Mouse (Mus musculus) lung, embryonic 16.5 days (tissue): Measurements from ENCODE around the gene Vps45. TPM values are rescaled to one million over a fixed set of nuclear protein-coding genes. Genes with fewer than 3 reads are reported as not detected.
A peak's percentile ranks its signal among the peaks of the same experiment; 100 is the strongest.
"Not testable (repeated sequence)": the region's sequence is repeated elsewhere in the genome, so short reads cannot be mapped to it uniquely, and the experiment has no call there.

Source experiments
- ATAC-seq: fragments of 200-750 bp; cut with Nextera tagmentation; 2 replicates; pipeline ENCODE4 v1.8.0; 2017; ENCODE audit warnings: low read depth, mild to moderate bottlenecking, moderate library complexity
- H3K27ac ChIP-seq: fragments of 300-500 bp; sonication (generic); 2 replicates; pipeline ENCODE4 v1.5.1; 2014; ENCODE audit warnings: mild to moderate bottlenecking, control low read depth, low read length
- H3K27me3 ChIP-seq: fragments of 300-500 bp; sonication (generic); 2 replicates; pipeline ENCODE4 v1.6.1; 2014; ENCODE audit warnings: low read depth, low read length, mixed read lengths; ENCODE audit not compliant: control insufficient read depth, insufficient read depth
- H3K36me3 ChIP-seq: fragments of 300-500 bp; sonication (generic); 2 replicates; pipeline ENCODE4 v1.6.1; 2014; ENCODE audit warnings: low read length; ENCODE audit not compliant: control insufficient read depth, insufficient read depth
- H3K4me1 ChIP-seq: fragments of 300-500 bp; sonication (generic); replicated peaks from 2 replicates; pipeline ENCODE4 v1.6.1; 2014; ENCODE audit warnings: low read length, mixed read lengths; ENCODE audit not compliant: control insufficient read depth, insufficient read depth
- H3K4me2 ChIP-seq: fragments of 300-500 bp; sonication (generic); 2 replicates; pipeline ENCODE4 v1.6.1; 2014; ENCODE audit warnings: low read depth, low read length, control low read depth
- H3K4me3 ChIP-seq: fragments of 300-500 bp; sonication (generic); 2 replicates; pipeline ENCODE4 v1.5.1; 2014; ENCODE audit warnings: mild to moderate bottlenecking, low read length, control low read depth
- H3K9ac ChIP-seq: fragments of 300-500 bp; sonication (generic); 2 replicates; pipeline ENCODE4 v1.6.1; 2014; ENCODE audit warnings: low read length, control low read depth
- H3K9me3 ChIP-seq: fragments of 300-500 bp; sonication (generic); 2 replicates; pipeline ENCODE4 v1.6.1; 2016; ENCODE audit warnings: low read length; ENCODE audit not compliant: control insufficient read depth
- WGBS: fragments of 180-500 bp; shearing (Covaris S2); extraction: QIAGEN DNeasy Blood & Tissue Kit; methylation state at CpG from one replicate; pipeline ENCODE4 v1.1.7; 2014; 5-methylcytosine and 5-hydroxymethylcytosine counted together
- polyA plus RNA-seq: library from polyadenylated mRNA; unstranded; fragments of >200 nt; fragmentation: Nextera tagmentation; extraction: Ambion mirVana; gene quantifications from 2 replicates; pipeline ENCODE4 v1.2.1, GENCODE M21; 2015

The Vps45 gene
- polyA plus RNA-seq, 1 experiment from 2014 or later: 39.8 TPM

DNA sequence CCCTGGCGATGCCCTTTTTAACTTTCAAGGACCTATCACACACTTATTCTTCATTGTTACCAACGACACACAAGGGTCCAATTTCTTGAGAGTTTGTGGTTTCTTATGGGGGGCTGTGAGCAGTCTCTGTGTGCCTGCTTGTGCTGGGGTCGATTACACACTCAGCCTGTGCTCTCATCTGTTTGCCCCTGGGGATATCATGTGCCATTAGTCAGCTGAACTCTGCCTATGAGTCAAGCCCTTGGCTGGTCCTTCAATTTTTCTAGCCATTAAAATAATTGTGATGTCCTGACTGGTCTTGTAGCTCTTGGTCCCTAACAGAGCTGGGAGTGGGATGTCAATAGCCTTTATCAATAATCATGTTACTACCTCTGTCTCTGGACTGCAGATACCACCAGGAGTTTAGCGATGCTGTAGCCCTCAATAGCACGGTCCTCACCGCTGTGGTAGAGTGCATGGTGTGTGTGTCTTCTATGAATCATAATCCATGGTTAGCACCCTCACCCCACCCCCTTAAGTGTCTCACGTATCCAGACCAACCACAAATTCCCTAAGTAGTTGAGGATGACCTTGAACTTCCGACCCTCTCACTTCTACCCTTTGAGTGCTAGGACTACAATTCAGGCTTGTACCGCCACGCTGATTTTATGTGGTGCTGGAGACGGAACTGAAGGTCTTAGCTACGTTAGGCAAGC lies 77.8 kb downstream of the Vps45 start:
- H3K27me3 ChIP-seq: no peaks in the 10 kb centered on the region
- H3K36me3 ChIP-seq: no peaks in the 10 kb centered on the region
- H3K9me3 ChIP-seq: 0 out of 2 replicates have a peak, but pooled peaks cover 2% of the 10 kb centered on the region
- 71% methylated on average over 12 of the region's 12 CpGs for WGBS
- no peak overlapping the region for H3K9ac ChIP-seq
- no peak for ATAC-seq
- no peak overlapping the region for H3K27ac ChIP-seq
- H3K4me3 ChIP-seq: no peak overlapping the region
- peaks cover 7% of the 10 kb centered on the region for H3K4me1 ChIP-seq
- no peak overlapping the region for H3K4me2 ChIP-seq

DNA sequence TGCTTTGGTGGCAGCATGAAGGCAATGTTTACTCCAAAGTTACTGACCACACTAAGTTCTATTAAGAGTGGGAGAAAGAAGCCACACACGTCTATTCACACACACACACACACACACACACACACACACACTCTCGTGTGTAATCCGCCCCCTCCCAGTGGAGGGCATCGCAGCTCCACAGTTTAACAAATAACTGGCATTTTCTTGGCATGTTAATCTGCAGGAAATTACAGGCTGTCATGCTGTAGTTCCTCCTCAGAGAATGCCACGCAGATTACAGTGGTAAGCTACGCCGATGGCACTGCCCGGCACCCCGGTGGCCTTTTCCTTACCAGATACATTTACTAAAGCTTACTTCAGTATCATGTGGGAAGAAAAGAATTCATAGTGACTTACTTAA lies 80.0 kb downstream of the Vps45 start:
- Histone ChIP-seq H3K4me2 (no peak overlapping the region), H3K9ac (no peak overlapping the region), H3K4me1 (0 out of 2 replicates have a peak, but pooled peaks cover under 1% of the 10 kb centered on the region), H3K27ac (no peak overlapping the region), H3K27me3 (no peaks in the 10 kb centered on the region; the same call in 1 of the 2 replicates), H3K9me3 (no peaks in the 10 kb centered on the region), H3K36me3 (no peaks in the 10 kb centered on the region), H3K4me3 (no peak overlapping the region)
- WGBS: 77% methylated on average over 9 of the region's 9 CpGs
- no peak for ATAC-seq

DNA sequence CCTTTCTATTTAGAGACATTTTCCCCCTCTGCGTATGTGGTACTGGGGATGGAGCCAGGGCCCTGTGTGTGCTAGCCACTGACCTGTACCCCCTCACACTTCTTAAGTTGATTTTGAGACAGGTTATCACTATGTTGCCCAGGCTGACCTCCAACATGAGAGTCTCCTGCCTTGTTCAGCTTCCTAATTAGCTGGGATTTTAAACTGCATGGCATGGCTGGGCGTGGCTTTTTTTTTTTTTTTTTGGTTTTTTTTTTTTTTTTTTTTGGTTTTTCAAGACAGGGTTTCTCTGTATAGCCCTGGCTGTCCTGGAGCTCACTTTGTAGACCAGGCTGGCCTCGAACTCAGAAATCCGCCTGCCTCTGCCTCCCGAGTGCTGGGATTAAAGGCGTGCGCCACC lies 80.7 kb downstream of the Vps45 start:
- not testable (repeated sequence) for H3K4me2 ChIP-seq, ATAC-seq, H3K9me3 ChIP-seq, H3K27ac ChIP-seq, H3K9ac ChIP-seq, H3K4me3 ChIP-seq, H3K36me3 ChIP-seq, H3K4me1 ChIP-seq, H3K27me3 ChIP-seq
- WGBS: 96% methylated on average over 7 of the region's 7 CpGs

DNA sequence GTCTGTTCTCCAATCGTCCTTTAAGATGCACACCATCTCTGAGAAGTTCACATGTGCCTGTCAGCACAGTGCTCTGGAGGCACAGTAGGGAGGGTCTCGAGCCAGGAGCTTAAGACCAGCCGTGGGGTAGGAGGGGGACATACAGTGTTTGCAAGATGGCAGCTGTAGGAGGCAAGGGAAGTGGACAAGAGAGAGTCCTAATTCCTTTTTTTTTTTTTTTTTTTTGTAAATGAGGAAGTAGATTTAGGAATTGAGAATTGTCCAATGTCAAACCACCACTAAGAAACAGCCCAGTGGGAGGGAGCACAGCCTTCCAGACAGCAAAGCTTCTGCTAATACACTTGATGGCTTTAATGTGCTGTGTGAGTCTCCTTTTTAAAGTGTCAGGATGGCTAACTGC lies 81.2 kb downstream of the Vps45 start:
- no peaks in the 10 kb centered on the region for H3K9me3 ChIP-seq
- H3K27me3 ChIP-seq: no peaks in the 10 kb centered on the region; the same call in 1 of the 2 replicates
- no peaks in the 10 kb centered on the region for H3K36me3 ChIP-seq
- no peak for ATAC-seq
- H3K9ac ChIP-seq: no peak overlapping the region
- no peak overlapping the region for H3K4me3 ChIP-seq
- 60% methylated on average over 3 of the region's 3 CpGs for WGBS
- no peak overlapping the region for H3K4me2 ChIP-seq
- H3K27ac ChIP-seq: no peak overlapping the region
- H3K4me1 ChIP-seq: 0 out of 2 replicates have a peak, but pooled peaks cover 4% of the 10 kb centered on the region

DNA sequence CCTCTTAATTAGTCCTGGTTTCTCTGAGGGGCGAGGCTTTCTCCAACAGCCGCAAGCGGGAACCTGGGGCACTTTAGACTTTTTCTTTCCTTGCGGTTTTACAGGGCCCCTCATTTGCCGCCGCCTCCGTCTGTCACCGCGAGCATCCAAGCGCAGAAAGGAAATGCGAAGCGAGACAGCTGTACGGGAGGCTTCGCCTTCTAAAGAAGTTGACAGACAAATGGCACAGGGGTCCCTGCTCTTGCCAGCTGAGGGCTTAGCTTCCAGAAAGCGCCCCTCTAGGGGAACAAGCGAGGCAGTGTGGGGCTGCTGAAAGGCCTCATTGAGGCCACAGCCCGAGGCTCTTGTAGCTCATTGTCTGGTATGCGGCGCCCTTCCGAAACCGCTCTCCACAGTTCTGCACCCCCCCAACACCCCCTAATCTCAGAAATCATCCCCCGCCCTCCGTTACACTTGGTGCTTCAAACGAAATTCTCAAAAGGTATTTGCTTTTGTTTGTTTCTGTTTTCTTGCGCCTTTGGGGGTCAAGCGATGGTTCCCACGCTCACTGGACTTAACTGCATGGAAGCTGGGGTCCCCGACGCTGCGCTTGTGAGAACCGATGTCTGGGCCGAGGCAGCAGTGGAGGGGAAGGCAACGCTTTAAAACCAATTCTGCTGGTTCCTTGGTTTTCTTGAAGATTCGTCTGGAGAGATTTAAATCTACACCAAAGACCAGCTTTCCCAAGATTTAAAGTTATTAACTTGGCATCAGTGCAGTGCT lies 85.2 kb downstream of the Vps45 start:
- Histone ChIP-seq H3K36me3 (no peaks in the 10 kb centered on the region), H3K27ac (no peak overlapping the region), H3K27me3 (no peaks in the 10 kb centered on the region; the same call in 1 of the 2 replicates), H3K9me3 (no peaks in the 10 kb centered on the region), H3K9ac (peak overlapping the region; percentile 49), H3K4me3 (peak overlapping the region; percentile 26), H3K4me1 (0 out of 2 replicates have a peak, but pooled peaks cover 4% of the 10 kb centered on the region), H3K4me2 (peak overlapping the region; percentile 60)
- peak; percentile 60; the same call in 1 of the 2 replicates for ATAC-seq
- 4% methylated on average over 34 of the region's 34 CpGs for WGBS

DNA sequence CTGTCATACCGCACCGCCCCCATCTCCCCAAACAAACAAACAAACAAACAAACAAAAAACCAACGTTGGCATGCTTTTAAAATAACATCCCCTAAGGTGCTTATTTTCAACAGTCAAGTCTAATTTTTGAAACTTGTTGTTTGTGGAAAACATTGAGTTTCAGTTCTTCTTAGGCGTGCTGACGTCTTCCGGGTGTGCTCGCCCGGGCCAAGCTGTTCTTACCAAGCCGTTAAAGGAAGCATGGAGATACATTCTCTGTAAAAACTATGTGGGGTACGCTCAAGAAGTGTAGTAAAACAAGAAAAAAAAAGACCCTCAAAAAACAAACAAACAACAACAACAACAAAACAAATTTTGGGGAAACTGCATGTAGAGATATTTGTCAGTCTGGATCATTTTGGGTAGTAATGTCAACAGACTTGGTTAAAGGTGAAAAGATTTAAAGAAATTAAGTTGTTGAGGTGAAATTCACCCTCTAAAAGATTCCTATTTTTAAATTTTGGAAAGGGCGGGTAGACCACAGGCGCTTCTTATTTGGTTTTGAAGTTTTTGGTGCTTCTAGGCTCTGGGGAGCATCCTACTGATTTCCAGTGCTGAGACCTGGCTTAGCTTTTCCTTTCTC lies 85.9 kb downstream of the Vps45 start:
- H3K27me3 ChIP-seq: no peaks in the 10 kb centered on the region; the same call in 1 of the 2 replicates
- H3K4me2 ChIP-seq: peak overlapping the region; percentile 60
- 0 out of 2 replicates have a peak, but pooled peaks cover 4% of the 10 kb centered on the region for H3K4me1 ChIP-seq
- 76% methylated on average over 12 of the region's 12 CpGs for WGBS
- no peaks in the 10 kb centered on the region for H3K36me3 ChIP-seq
- ATAC-seq: no peak
- peak overlapping the region; percentile 49 for H3K9ac ChIP-seq
- H3K9me3 ChIP-seq: no peaks in the 10 kb centered on the region
- H3K4me3 ChIP-seq: peak overlapping the region; percentile 26
- H3K27ac ChIP-seq: no peak overlapping the region

DNA sequence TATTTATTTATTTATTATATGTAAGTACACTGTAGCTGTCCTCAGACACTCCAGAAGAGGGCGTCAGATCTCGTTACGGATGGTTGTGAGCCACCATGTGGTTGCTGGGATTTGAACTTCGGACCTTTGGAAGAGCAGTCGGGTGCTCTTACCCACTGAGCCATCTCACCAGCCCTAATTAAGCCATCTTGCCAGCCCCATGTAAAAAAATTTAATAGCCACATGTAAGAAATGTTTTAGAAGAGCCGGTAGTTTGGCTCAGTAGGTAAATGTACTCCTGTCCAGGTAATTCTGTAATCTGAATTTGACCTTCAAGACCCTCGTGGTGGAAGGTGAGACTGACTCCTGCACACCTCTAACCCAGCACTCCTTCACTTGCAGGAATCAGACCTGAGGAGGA lies 87.6 kb downstream of the Vps45 start:
- not testable (repeated sequence) for H3K9me3 ChIP-seq, H3K36me3 ChIP-seq, H3K4me3 ChIP-seq, H3K4me2 ChIP-seq, H3K27ac ChIP-seq, H3K9ac ChIP-seq, ATAC-seq, H3K27me3 ChIP-seq, H3K4me1 ChIP-seq
- 55% methylated on average over 5 of the region's 7 CpGs for WGBS

DNA sequence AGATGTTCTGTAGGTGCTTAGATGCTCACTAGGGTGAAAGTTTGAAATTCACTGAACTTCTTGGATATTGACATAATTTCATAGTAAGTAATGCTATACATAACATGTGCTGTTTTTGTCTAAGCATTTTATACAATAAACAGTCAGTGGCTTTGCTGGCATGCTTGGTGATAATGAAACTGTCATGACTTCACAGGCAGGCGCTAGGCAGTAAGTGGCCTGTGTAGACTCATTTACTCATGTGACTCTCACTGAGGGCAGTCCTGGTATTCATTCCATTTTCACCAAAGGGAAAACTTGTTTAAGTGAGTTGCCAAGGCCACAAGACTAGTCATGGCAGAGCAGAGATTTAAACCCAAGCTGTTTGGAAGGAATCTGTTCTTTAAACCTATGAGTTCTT lies 89.0 kb downstream of the Vps45 start:
- H3K4me1 ChIP-seq: peaks cover 8% of the 10 kb centered on the region
- no peaks in the 10 kb centered on the region for H3K36me3 ChIP-seq
- no peaks in the 10 kb centered on the region for H3K9me3 ChIP-seq
- H3K4me3 ChIP-seq: no peak overlapping the region
- no peak overlapping the region for H3K4me2 ChIP-seq
- 78% methylated on average over 1 of the region's 1 CpGs for WGBS
- no peak overlapping the region for H3K27ac ChIP-seq
- no peaks in the 10 kb centered on the region; the same call in 1 of the 2 replicates for H3K27me3 ChIP-seq
- ATAC-seq: no peak
- H3K9ac ChIP-seq: no peak overlapping the region
